Mouse (Mus musculus) forebrain, embryonic 16.5 days (tissue): ENCODE measurements around the gene Rbm20. TPM values are rescaled to one million over a fixed set of nuclear protein-coding genes. Genes with fewer than 3 reads are reported as not detected.

Experiments used
- ATAC-seq: fragments of 200-750 bp; cut with Nextera tagmentation; 2 replicates; pipeline ENCODE4 v1.8.0; 2017; ENCODE audit warnings: mild to moderate bottlenecking, moderate library complexity
- H3K27ac ChIP-seq: fragments of 300-500 bp; sonication (generic); 2 replicates; pipeline ENCODE4 v1.5.1; 2014; ENCODE audit warnings: low read length, control low read depth
- H3K27me3 ChIP-seq: fragments of 300-500 bp; sonication (generic); replicated peaks from 2 replicates; pipeline ENCODE4 v1.6.1; 2014; ENCODE audit warnings: low read length; ENCODE audit not compliant: control insufficient read depth, insufficient read depth
- H3K36me3 ChIP-seq: fragments of 300-500 bp; sonication (generic); 2 replicates; pipeline ENCODE4 v1.6.1; 2014; ENCODE audit not compliant: control insufficient read depth, insufficient read depth
- H3K4me1 ChIP-seq: fragments of 300-500 bp; sonication (generic); replicated peaks from 2 replicates; pipeline ENCODE4 v1.6.1; 2014; ENCODE audit warnings: low read length; ENCODE audit not compliant: control insufficient read depth, insufficient read depth
- H3K4me2 ChIP-seq: fragments of 300-500 bp; sonication (generic); 2 replicates; pipeline ENCODE4 v1.6.1; 2014; ENCODE audit warnings: mild to moderate bottlenecking, low read length, control low read depth
- H3K4me3 ChIP-seq: fragments of 300-500 bp; sonication (generic); replicated peaks from 2 replicates; pipeline ENCODE4 v1.5.1; 2014; ENCODE audit warnings: mild to moderate bottlenecking, low read length, control low read depth
- H3K9ac ChIP-seq: fragments of 300-500 bp; sonication (generic); replicated peaks from 2 replicates; pipeline ENCODE4 v1.6.1; 2014; ENCODE audit warnings: low read depth, low read length, control low read depth
- H3K9me3 ChIP-seq: fragments of 300-500 bp; sonication (generic); 2 replicates; pipeline ENCODE4 v1.6.1; 2016; ENCODE audit warnings: low read length; ENCODE audit not compliant: control insufficient read depth
- WGBS: fragments of 180-500 bp; shearing (Covaris S2); extraction: QIAGEN DNeasy Blood & Tissue Kit; methylation state at CpG from one replicate; pipeline ENCODE4 v1.1.7; 2014; 5-methylcytosine and 5-hydroxymethylcytosine counted together
- polyA plus RNA-seq: library from polyadenylated mRNA; unstranded; fragments of >200 nt; fragmentation: Nextera tagmentation; extraction: Ambion mirVana; gene quantifications from 2 replicates; pipeline ENCODE4 v1.2.1, GENCODE M21; 2015

The Rbm20 gene
- polyA plus RNA-seq, 1 experiment from 2014 or later: 3.9 TPM

DNA sequence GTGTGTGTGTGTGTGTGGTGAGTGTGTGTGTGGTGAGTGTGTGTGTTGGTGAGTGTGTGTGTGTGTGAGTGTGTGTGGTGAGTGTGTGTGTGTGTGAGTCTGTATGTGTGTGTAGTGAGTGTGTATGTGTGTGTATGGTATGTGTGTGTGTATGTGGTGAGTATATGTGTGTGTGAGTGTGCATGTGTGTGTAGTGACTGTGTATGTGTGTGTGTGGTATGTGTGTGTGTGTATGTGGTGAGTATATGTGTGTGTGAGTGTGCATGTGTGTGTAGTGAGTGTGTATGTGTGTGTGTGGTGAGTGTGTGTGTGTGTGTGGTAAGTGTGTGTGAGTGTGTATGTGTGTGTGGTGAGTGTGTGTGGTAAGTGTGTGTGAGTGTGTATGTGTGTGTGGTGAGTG lies 190.1 kb downstream of the Rbm20 start:
- ATAC-seq: no peak
- no peak overlapping the region for H3K4me2 ChIP-seq
- no peaks in the 10 kb centered on the region for H3K4me1 ChIP-seq

DNA sequence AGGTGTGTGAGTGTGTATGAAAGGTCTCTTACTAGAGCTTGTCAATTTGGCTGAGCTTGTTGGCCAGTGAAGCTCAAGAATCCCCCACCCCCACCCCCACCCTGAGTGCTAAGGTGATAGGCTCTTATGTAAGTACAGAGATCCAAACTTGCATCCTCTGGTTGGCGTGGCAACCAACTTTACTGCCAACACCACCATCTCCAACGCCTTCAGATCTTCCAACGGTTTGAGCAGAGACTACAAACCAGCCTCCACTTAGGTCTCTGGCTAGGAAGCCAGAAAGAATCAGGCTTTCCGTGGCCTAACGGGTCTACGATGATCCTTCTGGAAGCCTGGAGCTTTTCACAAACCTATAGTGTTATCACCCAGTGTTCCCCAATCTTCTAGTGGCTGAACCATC lies 191.0 kb downstream of the Rbm20 start:
- Histone ChIP-seq H3K9ac (no peak overlapping the region), H3K4me1 (no peaks in the 10 kb centered on the region), H3K27ac (no peak overlapping the region), H3K4me2 (no peak overlapping the region), H3K4me3 (no peak overlapping the region), H3K36me3 (no peaks in the 10 kb centered on the region), H3K27me3 (no peaks in the 10 kb centered on the region), H3K9me3 (no peaks in the 10 kb centered on the region)
- whole genome bisulfite sequencing: 85% methylated on average over 6 of the region's 6 CpGs
- ATAC-seq: no peak

More for the DNA sequence above, 190.1 kb downstream of the Rbm20 start:
- Histone ChIP-seq H3K9ac (no peak overlapping the region), H3K4me3 (no peak overlapping the region), H3K27ac (no peak overlapping the region), H3K9me3 (no peaks in the 10 kb centered on the region), H3K27me3 (no peaks in the 10 kb centered on the region), H3K36me3 (no peaks in the 10 kb centered on the region)

DNA sequence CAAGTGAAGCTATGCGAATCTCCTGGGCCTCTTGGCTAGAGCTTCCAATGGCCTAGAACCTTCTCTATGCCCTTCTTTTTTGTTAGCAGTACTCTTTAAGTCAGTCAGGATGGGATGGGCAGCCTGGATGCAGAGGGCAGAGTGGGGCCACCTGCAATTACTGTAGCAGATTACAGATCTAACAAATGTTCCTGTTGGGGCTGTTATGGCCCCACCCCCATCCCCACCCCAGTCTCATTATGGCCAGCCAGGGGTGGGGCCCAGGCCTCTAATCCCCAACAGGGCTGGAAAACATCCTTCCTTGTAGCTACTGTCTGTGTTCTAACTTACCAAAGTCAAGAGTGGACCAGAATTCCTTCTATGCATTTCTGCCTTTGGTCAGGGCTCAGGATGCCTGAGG lies 191.7 kb downstream of the Rbm20 start:
- Histone ChIP-seq H3K9ac (no peak overlapping the region), H3K9me3 (no peaks in the 10 kb centered on the region), H3K27ac (no peak overlapping the region), H3K4me2 (no peak overlapping the region), H3K27me3 (no peaks in the 10 kb centered on the region), H3K4me1 (no peaks in the 10 kb centered on the region), H3K36me3 (no peaks in the 10 kb centered on the region), H3K4me3 (no peak overlapping the region)
- WGBS: 100% methylated on average over 1 of the region's 1 CpGs
- ATAC-seq: no peak

DNA sequence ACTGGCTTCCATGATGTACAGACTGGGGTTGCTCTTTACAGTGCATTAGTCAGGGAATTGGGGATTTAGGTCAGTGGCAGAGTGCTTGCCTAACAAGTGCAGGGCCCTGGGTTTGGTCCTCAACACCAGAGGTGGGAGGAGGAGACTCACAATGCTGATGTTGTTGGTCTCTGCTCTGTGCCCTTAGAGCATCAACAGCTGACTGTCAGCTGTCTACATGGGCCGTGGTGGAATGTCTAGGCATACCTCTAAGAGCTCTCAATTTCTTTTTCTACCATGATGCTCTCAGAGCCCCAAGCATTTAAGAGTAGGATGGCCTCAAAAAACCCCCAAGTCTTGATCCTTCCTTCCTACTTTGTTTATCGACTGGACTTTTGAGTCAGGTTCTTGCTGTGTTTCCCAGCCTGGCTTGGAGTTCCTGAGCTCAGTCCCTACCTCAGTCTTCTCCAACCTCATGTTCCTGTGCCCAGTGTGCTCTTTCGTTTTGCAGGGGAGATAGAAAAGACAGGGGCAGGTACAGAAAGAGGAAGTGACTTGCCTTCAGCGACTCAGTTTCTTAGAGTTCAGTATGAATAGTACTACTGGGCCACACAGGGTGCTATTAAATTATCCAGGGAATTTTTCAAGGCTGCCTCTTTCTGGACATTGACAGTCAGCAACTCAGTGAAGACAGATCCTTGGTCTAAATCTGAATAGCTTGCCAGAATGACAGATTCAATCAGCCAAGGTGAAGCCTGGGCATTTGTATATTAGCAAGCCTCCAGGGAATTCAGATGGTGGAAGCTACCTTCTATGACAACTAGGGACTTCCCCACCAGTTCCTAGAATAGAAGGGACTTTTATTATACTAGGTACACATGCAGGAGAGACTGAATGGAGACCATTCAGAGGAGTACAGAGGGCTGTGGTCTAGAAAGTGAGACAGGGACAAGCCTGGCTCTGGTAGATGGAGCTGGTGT lies 192.6 kb downstream of the Rbm20 start:
- Histone ChIP-seq H3K4me2 (no peak overlapping the region), H3K36me3 (no peaks in the 10 kb centered on the region), H3K9me3 (no peaks in the 10 kb centered on the region), H3K9ac (no peak overlapping the region), H3K27me3 (no peaks in the 10 kb centered on the region), H3K4me3 (no peak overlapping the region), H3K27ac (no peak overlapping the region), H3K4me1 (no peaks in the 10 kb centered on the region)
- 78% methylated on average over 4 of the region's 4 CpGs for WGBS
- no peak for ATAC-seq

DNA sequence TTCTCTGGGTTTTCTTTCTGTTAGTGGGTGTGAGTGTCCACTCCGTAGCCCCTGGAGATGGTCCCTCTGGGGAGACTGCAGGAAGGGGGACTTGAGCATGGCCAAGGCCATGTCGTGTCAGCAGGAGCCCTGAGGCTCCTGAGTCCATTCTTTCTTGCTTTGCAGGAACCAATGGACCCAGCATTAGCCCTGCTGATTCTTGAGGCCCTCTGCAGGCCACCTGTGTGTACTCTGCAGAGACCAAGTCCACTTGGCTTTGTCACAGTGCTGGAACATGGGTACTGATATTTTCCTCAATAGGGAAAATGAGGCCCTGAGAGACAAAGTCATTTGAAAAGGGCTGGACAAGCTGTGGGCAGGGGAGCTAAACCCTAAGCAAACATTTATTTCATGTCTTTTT lies 193.5 kb downstream of the Rbm20 start:
- H3K36me3 ChIP-seq: no peaks in the 10 kb centered on the region
- no peaks in the 10 kb centered on the region for H3K27me3 ChIP-seq
- WGBS: 46% methylated on average over 2 of the region's 2 CpGs
- no peak for ATAC-seq
- H3K4me2 ChIP-seq: no peak overlapping the region
- H3K4me1 ChIP-seq: no peaks in the 10 kb centered on the region
- H3K9me3 ChIP-seq: no peaks in the 10 kb centered on the region
- H3K9ac ChIP-seq: no peak overlapping the region
- no peak overlapping the region for H3K4me3 ChIP-seq
- no peak overlapping the region for H3K27ac ChIP-seq

DNA sequence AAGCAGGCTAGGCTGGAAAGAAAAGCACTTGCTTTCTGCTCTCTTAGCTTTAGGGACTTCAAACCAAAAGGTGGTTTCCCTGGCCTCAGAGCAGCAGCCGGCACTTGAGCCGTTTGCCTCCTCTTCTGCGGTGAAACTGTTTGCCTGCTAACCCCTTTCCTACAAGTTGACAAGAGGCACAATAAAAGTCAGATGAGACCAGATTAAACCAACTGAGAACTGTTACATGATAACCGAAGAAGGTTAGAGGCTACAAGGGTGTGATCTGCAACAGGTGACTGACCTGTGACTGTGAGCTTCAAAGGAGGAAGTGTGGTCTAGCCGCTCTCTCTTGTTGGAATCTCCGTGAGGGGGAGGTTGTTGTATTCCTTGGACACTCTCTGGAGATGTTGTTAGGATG lies 194.4 kb downstream of the Rbm20 start:
- Histone ChIP-seq H3K4me2 (no peak overlapping the region), H3K4me1 (no peaks in the 10 kb centered on the region), H3K4me3 (no peak overlapping the region), H3K9me3 (no peaks in the 10 kb centered on the region), H3K27me3 (no peaks in the 10 kb centered on the region), H3K9ac (no peak overlapping the region), H3K36me3 (no peaks in the 10 kb centered on the region), H3K27ac (no peak overlapping the region)
- no peak for ATAC-seq
- 90% methylated on average over 6 of the region's 6 CpGs for WGBS

DNA sequence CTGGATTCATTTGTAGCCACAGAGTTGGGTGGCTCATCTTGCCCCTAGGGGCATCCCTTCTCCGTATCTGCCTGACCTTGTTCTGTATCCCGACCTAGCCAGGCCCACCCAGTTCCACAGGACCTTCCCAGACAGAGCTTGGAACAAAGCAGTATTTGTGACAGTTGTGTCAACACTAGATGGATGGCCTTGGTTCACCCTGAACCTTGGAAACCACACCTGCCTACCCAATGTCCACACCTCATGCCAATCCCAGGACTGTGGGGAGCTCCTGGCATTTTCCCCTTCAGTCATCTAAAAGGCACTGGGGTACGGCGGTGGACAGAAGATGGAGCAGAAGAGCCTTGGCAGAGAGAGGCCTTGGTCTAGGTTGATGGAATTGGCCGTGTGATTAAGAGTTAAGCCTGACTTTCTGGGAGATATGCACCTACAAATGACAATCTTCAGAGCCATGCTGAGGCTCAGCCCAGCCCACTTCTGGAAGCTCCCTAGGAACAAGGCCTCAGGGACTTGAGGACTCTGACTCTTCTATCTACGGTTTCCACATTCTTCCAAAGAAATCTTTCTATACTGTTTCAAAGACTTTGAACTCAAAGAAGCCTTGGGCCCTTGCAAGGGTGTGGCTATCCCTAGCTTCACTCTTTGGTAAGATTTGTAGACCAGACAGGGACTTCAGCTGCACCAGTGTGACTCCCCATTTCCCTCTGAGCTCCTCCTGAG lies 196.0 kb downstream of the Rbm20 start:
- H3K27me3 ChIP-seq: no peaks in the 10 kb centered on the region
- H3K4me1 ChIP-seq: no peaks in the 10 kb centered on the region
- no peaks in the 10 kb centered on the region for H3K36me3 ChIP-seq
- H3K4me3 ChIP-seq: no peak overlapping the region
- no peak overlapping the region for H3K27ac ChIP-seq
- ATAC-seq: no peak
- H3K9ac ChIP-seq: no peak overlapping the region
- 83% methylated on average over 6 of the region's 6 CpGs for WGBS
- no peak overlapping the region for H3K4me2 ChIP-seq
- H3K9me3 ChIP-seq: no peaks in the 10 kb centered on the region

DNA sequence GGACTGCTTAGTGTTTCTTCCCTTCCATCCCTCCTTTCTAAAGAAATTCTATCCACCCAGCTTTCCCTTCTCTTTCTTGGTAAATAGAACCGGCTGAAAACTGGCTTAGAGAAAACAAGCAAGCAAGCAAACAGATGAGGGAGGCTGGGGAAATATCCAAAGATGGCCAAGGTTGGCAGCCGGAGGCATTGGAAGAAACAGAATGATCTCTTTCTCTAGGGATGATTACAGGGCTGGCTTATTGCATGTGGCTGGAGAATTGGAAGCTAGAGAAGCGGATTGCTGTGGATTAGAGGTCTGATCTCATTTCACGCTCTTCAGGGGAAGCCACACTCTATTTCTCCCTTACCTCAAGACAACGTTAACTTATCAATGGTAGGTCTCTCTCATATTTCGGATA lies 198.1 kb downstream of the Rbm20 start:
- H3K4me1 ChIP-seq: no peaks in the 10 kb centered on the region
- no peak overlapping the region for H3K27ac ChIP-seq
- H3K4me3 ChIP-seq: no peak overlapping the region
- no peaks in the 10 kb centered on the region for H3K9me3 ChIP-seq
- H3K9ac ChIP-seq: no peak overlapping the region
- H3K27me3 ChIP-seq: no peaks in the 10 kb centered on the region
- H3K4me2 ChIP-seq: no peak overlapping the region
- no peaks in the 10 kb centered on the region for H3K36me3 ChIP-seq
- 69% methylated on average over 6 of the region's 6 CpGs for WGBS
- ATAC-seq: no peak

DNA sequence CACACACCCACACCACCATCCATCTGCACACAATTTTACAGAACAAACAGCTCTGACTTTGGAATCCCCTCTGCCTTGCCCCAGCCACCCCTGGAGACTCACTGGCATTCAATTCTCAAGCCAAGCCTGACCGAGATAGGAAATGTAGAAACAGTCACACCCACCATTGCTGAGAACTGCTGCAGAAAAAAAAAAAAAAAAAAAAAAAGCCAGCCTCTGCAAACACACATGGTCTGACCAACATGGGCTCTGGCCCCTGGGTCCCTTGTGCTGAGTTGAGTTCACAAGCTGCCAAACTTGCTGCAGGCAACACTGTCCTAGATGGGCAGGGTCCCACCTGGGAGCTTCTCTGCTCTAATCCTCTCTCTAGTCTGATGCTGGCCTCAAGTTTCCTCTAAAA lies 200.7 kb downstream of the Rbm20 start:
- Histone ChIP-seq H3K27me3 (no peaks in the 10 kb centered on the region), H3K4me3 (no peak overlapping the region), H3K9me3 (no peaks in the 10 kb centered on the region), H3K4me2 (no peak overlapping the region), H3K36me3 (no peaks in the 10 kb centered on the region), H3K4me1 (no peaks in the 10 kb centered on the region), H3K27ac (no peak overlapping the region), H3K9ac (no peak overlapping the region)
- no peak for ATAC-seq
- WGBS: 80% methylated on average over 1 of the region's 1 CpGs
